Mouse (Mus musculus) forebrain, embryonic 14.5 days (tissue): Measurements from ENCODE around the gene Fmr1. TPM values are rescaled to one million over a fixed set of nuclear protein-coding genes. Genes with fewer than 3 reads are reported as not detected.

Source experiments
- ATAC-seq: fragments of 200-750 bp; cut with Nextera tagmentation; 2 replicates; pipeline ENCODE4 v1.8.0; 2017; ENCODE audit warnings: mild to moderate bottlenecking, moderate library complexity
- DNase-seq: peaks from one replicate; pipeline ENCODE4 v3.0.0-alpha.2; 2015; ENCODE audit warnings: low spot score
- H3K27ac ChIP-seq: fragments of 300-500 bp; sonication (generic); 2 replicates; pipeline ENCODE4 v1.5.1; 2014; ENCODE audit warnings: low read depth, mild to moderate bottlenecking, control low read depth, low read length, moderate library complexity
- H3K27me3 ChIP-seq: fragments of 300-500 bp; sonication (generic); replicated peaks from 2 replicates; pipeline ENCODE4 v1.6.1; 2014; ENCODE audit warnings: low read length, control low read depth, mixed read lengths; ENCODE audit not compliant: control insufficient read depth, insufficient read depth
- H3K36me3 ChIP-seq: fragments of 300-500 bp; sonication (generic); 2 replicates; pipeline ENCODE4 v1.6.1; 2014; ENCODE audit warnings: low read length, control low read depth; ENCODE audit not compliant: control insufficient read depth, insufficient read depth
- H3K4me1 ChIP-seq: fragments of 300-500 bp; sonication (generic); 2 replicates; pipeline ENCODE4 v1.6.1; 2014; ENCODE audit warnings: antibody characterized with exemption, low read length, control low read depth; ENCODE audit not compliant: control insufficient read depth, insufficient read depth
- H3K4me2 ChIP-seq: fragments of 300-500 bp; sonication (generic); 2 replicates; pipeline ENCODE4 v1.6.1; 2014; ENCODE audit warnings: mild to moderate bottlenecking, control low read depth, low read length
- H3K4me3 ChIP-seq: fragments of 300-500 bp; sonication (generic); 2 replicates; pipeline ENCODE4 v1.5.1; 2014; ENCODE audit warnings: low read depth, low read length, control low read depth
- H3K9ac ChIP-seq: fragments of 300-500 bp; sonication (generic); 2 replicates; pipeline ENCODE4 v1.6.1; 2014; ENCODE audit warnings: mild to moderate bottlenecking, low read length, control low read depth, moderate library complexity
- H3K9me3 ChIP-seq: fragments of 300-500 bp; sonication (generic); replicated peaks from 2 replicates; pipeline ENCODE4 v1.6.1; 2016; ENCODE audit warnings: low read length, control low read depth, mixed read lengths; ENCODE audit not compliant: control insufficient read depth
- WGBS: fragments of 180-500 bp; shearing (Covaris S2); extraction: QIAGEN DNeasy Blood & Tissue Kit; methylation state at CpG from one replicate; pipeline ENCODE4 v1.1.7; 2014; 5-methylcytosine and 5-hydroxymethylcytosine counted together
- polyA plus RNA-seq: library from polyadenylated mRNA; unstranded; fragments of >200 nt; fragmentation: Nextera tagmentation; extraction: Ambion mirVana; gene quantifications from 2 replicates; pipeline ENCODE4 v1.2.1, GENCODE M21; 2014

The Fmr1 gene
- polyA plus RNA-seq, 1 experiment from 2014 or later: 35.9 TPM

- Histone ChIP-seq H3K4me3 (no peak within 1 kb of the TSS), H3K27me3 (no peaks in the 10 kb centered on the region), H3K4me1 (no peaks in the 10 kb centered on the region), H3K4me2 (no peak within 1 kb of the TSS), H3K27ac (no peak within 1 kb of the TSS), H3K36me3 (no peaks in the 10 kb centered on the region), H3K9ac (no peak within 1 kb of the TSS), H3K9me3 (no peaks in the 10 kb centered on the region)
- 91% methylated on average over 15 of the region's 15 CpGs for WGBS
- ATAC-seq (no peak), DNase-seq (no peak)
These were observed 83.3 kb downstream of the Fmr1 start, which contains the start of gene Fmr1nb for GRCm38 (mm10) chrX:68761606-68762005. Gene Fmr1nb, plus strand, starts transcription at chrX:68761839.

Other genes starting within 250 kb of the Fmr1 start
- gene Fmr1nb, start 83.3 kb downstream of the Fmr1 start, polyA plus RNA-seq: not detected in 2 replicates
- 2.3 and 3.1 TPM in 2 replicates for gene Gm14698, start 142.6 kb downstream of the Fmr1 start, polyA plus RNA-seq
- gene Gm6812, start 214.5 kb downstream of the Fmr1 start, polyA plus RNA-seq: not detected in 2 replicates